Comparison of ENCODE assay signal across 8 mouse cellular contexts in the genomic region with DNA sequence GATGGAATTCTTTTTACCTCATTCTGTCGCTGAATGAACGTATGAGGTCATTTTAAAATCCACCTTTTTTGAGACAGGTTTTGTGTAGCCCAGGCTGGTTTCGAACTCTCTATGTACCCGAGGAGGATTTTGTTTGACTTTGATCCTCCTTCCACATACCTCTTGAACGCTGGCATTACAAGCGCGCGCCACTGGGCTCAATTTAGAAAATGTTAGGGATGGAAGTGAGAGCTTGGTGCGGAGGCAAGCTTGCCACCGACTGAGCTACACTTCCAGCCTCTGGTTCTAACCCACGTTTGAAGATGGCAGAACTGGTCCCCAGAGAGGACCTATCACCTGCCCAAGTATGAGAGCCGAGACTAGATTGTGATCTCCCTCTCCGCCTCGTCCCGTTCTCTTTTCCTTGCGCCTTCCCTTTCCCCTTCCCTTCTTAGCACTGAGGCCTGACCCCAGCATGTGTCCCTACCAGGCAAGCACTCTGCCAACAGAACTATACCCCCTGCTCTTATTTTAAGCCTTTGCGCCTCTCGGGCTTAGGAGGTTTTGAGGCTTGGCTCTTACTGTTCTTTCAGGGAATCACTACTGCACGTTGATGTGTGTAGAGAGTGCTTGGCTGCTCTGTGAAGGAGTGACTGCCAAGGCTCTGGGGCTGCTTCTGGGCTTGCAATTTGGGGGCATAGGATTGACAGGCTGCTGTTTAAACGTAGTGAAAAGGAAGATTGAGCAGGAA. TPM values are rescaled to one million over a fixed set of nuclear protein-coding genes. Genes with fewer than 3 reads are reported as not detected.
DNase-seq lines count a peak whose midpoint lies in the region; ATAC-seq and TF ChIP-seq lines count a peak whose summit lies in the region.

No protein-coding gene starts in this region.

- H3K27me3 ChIP-seq in cerebellum, adult 2 months (ENCODE audit: control insufficient read depth, insufficient read depth, low read length): no peaks in the 10 kb centered on the region
- no peaks in the 10 kb centered on the region for H3K27me3 ChIP-seq in spleen, adult 2 months (ENCODE audit: control insufficient read depth, insufficient read depth, low read length)
- H3K27me3 ChIP-seq in heart, embryonic 14.5 days (ENCODE audit: control insufficient read depth, insufficient read depth, low read length): no peaks in the 10 kb centered on the region
- H3K27me3 ChIP-seq in limb, embryonic 11.5 days (ENCODE audit: control insufficient read depth, insufficient read depth, low read length): no peaks in the 10 kb centered on the region
- no peaks in the 10 kb centered on the region for H3K27me3 ChIP-seq in myocyte (ENCODE audit: control insufficient read depth, insufficient read depth, insufficient read length)

- H3K9ac ChIP-seq in heart, embryonic 14.5 days (ENCODE audit: low read length): peak overlapping the region; percentile 77
- H3K9ac ChIP-seq in limb, embryonic 11.5 days (ENCODE audit: low read length): peak overlapping the region; percentile 56; the same call in 1 of the 2 replicates

- 28% methylated on average over 20 of the region's 20 CpGs for WGBS in cerebellum, adult 2 months
- 44% methylated on average over 20 of the region's 20 CpGs for WGBS in spleen, adult 2 months
- WGBS in heart, embryonic 14.5 days: 21% methylated on average over 20 of the region's 20 CpGs
- WGBS in limb, embryonic 11.5 days: 36% methylated on average over 20 of the region's 20 CpGs

- 0 out of 2 replicates have a peak, but pooled peaks cover 3% of the 10 kb centered on the region for H3K4me1 ChIP-seq in cerebellum, adult 2 months (ENCODE audit: control insufficient read depth, insufficient read depth, low read length)
- H3K4me1 ChIP-seq in spleen, adult 2 months (ENCODE audit: control insufficient read depth, insufficient read depth, insufficient read length): peaks cover 6% of the 10 kb centered on the region; the same call in 1 of the 2 replicates
- H3K4me1 ChIP-seq in heart, embryonic 14.5 days (ENCODE audit: control insufficient read depth in 2 of 2, insufficient read depth in 2 of 2, low read length in 2 of 2): peaks cover 6 to 8% of the 10 kb centered on the region in 2 experiments; a peak in 3 of 4 replicates
- H3K4me1 ChIP-seq in limb, embryonic 11.5 days (ENCODE audit: control insufficient read depth, insufficient read depth, low read length): no peaks in the 10 kb centered on the region

- no peak for DNase-seq in cerebellum, adult 2 months
- DNase-seq in cerebellum, adult 11 months: no peak
- no peak for DNase-seq in spleen, adult 2 months (ENCODE audit: low read depth in 1 of 2, low spot score in 2 of 2)
- DNase-seq in spleen, postnatal 10 days (ENCODE audit: low spot score in 2 of 2): no peak
- peak; percentile 36 for DNase-seq in limb, embryonic 11.5 days (ENCODE audit: low spot score)
- DNase-seq in ovary, postnatal 36 days (ENCODE audit: low spot score): no peak

- peak overlapping the region; percentile 20 for H3ac ChIP-seq in myocyte (ENCODE audit: control insufficient read depth, insufficient read length)

- peak overlapping the region; percentile 77 for H3K4me2 ChIP-seq in heart, embryonic 14.5 days (ENCODE audit: low read length)
- H3K4me2 ChIP-seq in limb, embryonic 11.5 days (ENCODE audit: low read depth, severe bottlenecking): peak overlapping the region; percentile 44
- H3K4me2 ChIP-seq in myocyte (ENCODE audit: low read depth): peak overlapping the region; percentile 71

- H3K36me3 ChIP-seq in spleen, adult 2 months (ENCODE audit: control insufficient read depth, insufficient read depth, low read length): no peaks in the 10 kb centered on the region; the same call in 1 of the 2 replicates
- H3K36me3 ChIP-seq in heart, embryonic 14.5 days (ENCODE audit: control insufficient read depth, insufficient read depth, low read length): no peaks in the 10 kb centered on the region
- no peaks in the 10 kb centered on the region for H3K36me3 ChIP-seq in limb, embryonic 11.5 days (ENCODE audit: control insufficient read depth, insufficient read depth, low read length)
- H3K36me3 ChIP-seq in myocyte (ENCODE audit: control insufficient read depth, insufficient read depth): no peaks in the 10 kb centered on the region

- peaks cover 4% of the 10 kb centered on the region for H3K79me2 ChIP-seq in myocyte (ENCODE audit: control insufficient read depth, insufficient read depth)

- TF ChIP-seq POLR2A in cerebellum, adult 2 months (IDR thresholded peaks at IDR 0.05; ENCODE audit: borderline replicate concordance, insufficient read depth, low read length): no peak
- TF ChIP-seq POLR2A in spleen, adult 2 months (IDR thresholded peaks at IDR 0.05; ENCODE audit: low read depth, low read length): no peak
- no peak for TF ChIP-seq POLR2A in myocyte (IDR thresholded peaks at IDR 0.05; ENCODE audit: insufficient read length, low read depth)

- ATAC-seq in heart, embryonic 14.5 days (ENCODE audit: insufficient number of reproducible peaks, insufficient read depth, low FRiP score, low read depth): 0 out of 2 replicates have a peak, but pooled peaks have one; percentile 5
- ATAC-seq in limb, embryonic 11.5 days (ENCODE audit: insufficient number of reproducible peaks, low FRiP score, low TSS enrichment, low read depth): peak; percentile 11; the same call in 1 of the 2 replicates

- H3K27ac ChIP-seq in cerebellum, adult 2 months (ENCODE audit: insufficient read depth, low read length): peak overlapping the region; percentile 32; the same call in 1 of the 2 replicates
- peak overlapping the region; percentile 99 for H3K27ac ChIP-seq in spleen, adult 2 months (ENCODE audit: insufficient read depth, low read length)
- peak overlapping the region; percentile 78 to 87 for H3K27ac ChIP-seq in heart, embryonic 14.5 days (replicated peaks in 1 of 2; ENCODE audit: control insufficient read depth in 1 of 2, insufficient read depth in 1 of 2, low read depth in 2 of 2, low read length in 2 of 2)
- no peak overlapping the region for H3K27ac ChIP-seq in limb, embryonic 11.5 days (replicated peaks; ENCODE audit: low read depth, low read length)

- no peaks in the 10 kb centered on the region for H3K9me3 ChIP-seq in heart, embryonic 14.5 days (ENCODE audit: control insufficient read depth, low read length)
- H3K9me3 ChIP-seq in limb, embryonic 11.5 days (ENCODE audit: control insufficient read depth, low read length): no peaks in the 10 kb centered on the region

- H3K4me3 ChIP-seq in cerebellum, adult 2 months (replicated peaks; ENCODE audit: insufficient read depth, low read depth, low read length): peak overlapping the region; percentile 76
- H3K4me3 ChIP-seq in spleen, adult 2 months (ENCODE audit: extremely low read depth, insufficient read depth, insufficient read length): peak overlapping the region; percentile 82
- peak overlapping the region; percentile 54 to 86 for H3K4me3 ChIP-seq in heart, embryonic 14.5 days (ENCODE audit: control insufficient read depth in 1 of 2, insufficient read depth in 1 of 2, low read depth in 1 of 2, low read length in 2 of 2)
- peak overlapping the region; percentile 44 for H3K4me3 ChIP-seq in limb, embryonic 11.5 days (ENCODE audit: low read depth, low read length)
- H3K4me3 ChIP-seq in myocyte: peak overlapping the region; percentile 49

- no peak for TF ChIP-seq CTCF in cerebellum, adult 2 months (IDR thresholded peaks at IDR 0.05; ENCODE audit: borderline replicate concordance, insufficient read depth, low read depth, low read length)
- TF ChIP-seq CTCF in spleen, adult 2 months (IDR thresholded peaks at IDR 0.05; ENCODE audit: extremely low read depth, insufficient read depth, insufficient read length, insufficient replicate concordance): no peak

TF ChIP-seq in myocyte, 11 proteins besides CTCF, POLR2A, EP300 and RAD21:
- no peak for TF ChIP-seq MYOD1 (IDR thresholded peaks at IDR 0.05; ENCODE audit: control insufficient read depth in 1 of 3, insufficient read length in 2 of 3, low read depth in 2 of 3)
- no peak for TF ChIP-seq MAX (IDR thresholded peaks at IDR 0.05; ENCODE audit: low read depth)
- no peak for TF ChIP-seq CEBPB (IDR thresholded peaks at IDR 0.05; ENCODE audit: insufficient read depth, poor library complexity, severe bottlenecking)

RNA-seq across cellular contexts. Expression of a gene that starts 0.7 kb away (rescaled TPM):
- 55.9 and 61.3 TPM in 2 replicates for polyA plus RNA-seq in cerebellum, adult 2 months (2012; rRNA removed)
- polyA plus RNA-seq in spleen, adult 2 months (2012; rRNA removed): 18.7 and 19.8 TPM in 2 replicates
- polyA plus RNA-seq in heart, embryonic 14.5 days (2014; fragmentation: Nextera tagmentation; extraction: Ambion mirVana): 24.5 and 27.4 TPM in 2 replicates
- 47.6 and 48.8 TPM in 2 replicates for polyA plus RNA-seq in limb, embryonic 11.5 days (2014; fragmentation: Nextera tagmentation; extraction: Ambion mirVana)
- 23.8 TPM for polyA plus RNA-seq in myocyte (2012; fragmentation: generic; extraction: Trizol)

RNA-seq across cellular contexts. Expression of a gene that starts 0.7 kb away (rescaled TPM):
- polyA plus RNA-seq in cerebellum, adult 2 months (2012; rRNA removed): 79.9 and 86.0 TPM in 2 replicates
- polyA plus RNA-seq in spleen, adult 2 months (2012; rRNA removed): 15.5 and 25.6 TPM in 2 replicates
- 224 and 228 TPM in 2 replicates for polyA plus RNA-seq in heart, embryonic 14.5 days (2014; fragmentation: Nextera tagmentation; extraction: Ambion mirVana)
- polyA plus RNA-seq in limb, embryonic 11.5 days (2014; fragmentation: Nextera tagmentation; extraction: Ambion mirVana): 88.9 and 91.2 TPM in 2 replicates
- polyA plus RNA-seq in myocyte (2012; fragmentation: generic; extraction: Trizol): 73.6 TPM

RNA-seq across cellular contexts. Expression of a gene that starts 29.3 kb away (rescaled TPM):
- polyA plus RNA-seq in cerebellum, adult 2 months (2012; rRNA removed): 2.5 and 3.4 TPM in 2 replicates
- not detected in 2 replicates for polyA plus RNA-seq in spleen, adult 2 months (2012; rRNA removed)
- polyA plus RNA-seq in heart, embryonic 14.5 days (2014; fragmentation: Nextera tagmentation; extraction: Ambion mirVana): not detected in 2 replicates
- polyA plus RNA-seq in limb, embryonic 11.5 days (2014; fragmentation: Nextera tagmentation; extraction: Ambion mirVana): 5.2 and 6.3 TPM in 2 replicates
- polyA plus RNA-seq in myocyte (2012; fragmentation: generic; extraction: Trizol): not detected

RNA-seq across cellular contexts. Expression of a gene that starts 55.7 kb away (rescaled TPM):
- polyA plus RNA-seq in cerebellum, adult 2 months (2012; rRNA removed): 101 and 111 TPM in 2 replicates
- 18.1 and 18.9 TPM in 2 replicates for polyA plus RNA-seq in spleen, adult 2 months (2012; rRNA removed)
- 7.4 and 8.0 TPM in 2 replicates for polyA plus RNA-seq in heart, embryonic 14.5 days (2014; fragmentation: Nextera tagmentation; extraction: Ambion mirVana)
- 2.7 and 3.2 TPM in 2 replicates for polyA plus RNA-seq in limb, embryonic 11.5 days (2014; fragmentation: Nextera tagmentation; extraction: Ambion mirVana)
- 0.42 TPM for polyA plus RNA-seq in myocyte (2012; fragmentation: generic; extraction: Trizol)

RNA-seq across cellular contexts. Expression of a gene that starts 56.6 kb away (rescaled TPM):
- polyA plus RNA-seq in cerebellum, adult 2 months (2012; rRNA removed): 108 and 109 TPM in 2 replicates
- 0.89 and 1.5 TPM in 2 replicates for polyA plus RNA-seq in spleen, adult 2 months (2012; rRNA removed)
- 1.8 and 2.0 TPM in 2 replicates for polyA plus RNA-seq in heart, embryonic 14.5 days (2014; fragmentation: Nextera tagmentation; extraction: Ambion mirVana)
- polyA plus RNA-seq in limb, embryonic 11.5 days (2014; fragmentation: Nextera tagmentation; extraction: Ambion mirVana): 8.7 and 9.5 TPM in 2 replicates
- 0.13 TPM for polyA plus RNA-seq in myocyte (2012; fragmentation: generic; extraction: Trizol)
